Mouse (Mus musculus): ENCODE measurements around the gene Col12a1. TPM values are rescaled to one million over a fixed set of nuclear protein-coding genes. Genes with fewer than 3 reads are reported as not detected.
A peak's percentile ranks its signal among the peaks of the same experiment; 100 is the strongest.

Gene Col12a1
- polyA plus RNA-seq (2015; fragmentation: Nextera tagmentation; extraction: Ambion mirVana), result 20.5 and 21.2 TPM in 2 replicates

DNA sequence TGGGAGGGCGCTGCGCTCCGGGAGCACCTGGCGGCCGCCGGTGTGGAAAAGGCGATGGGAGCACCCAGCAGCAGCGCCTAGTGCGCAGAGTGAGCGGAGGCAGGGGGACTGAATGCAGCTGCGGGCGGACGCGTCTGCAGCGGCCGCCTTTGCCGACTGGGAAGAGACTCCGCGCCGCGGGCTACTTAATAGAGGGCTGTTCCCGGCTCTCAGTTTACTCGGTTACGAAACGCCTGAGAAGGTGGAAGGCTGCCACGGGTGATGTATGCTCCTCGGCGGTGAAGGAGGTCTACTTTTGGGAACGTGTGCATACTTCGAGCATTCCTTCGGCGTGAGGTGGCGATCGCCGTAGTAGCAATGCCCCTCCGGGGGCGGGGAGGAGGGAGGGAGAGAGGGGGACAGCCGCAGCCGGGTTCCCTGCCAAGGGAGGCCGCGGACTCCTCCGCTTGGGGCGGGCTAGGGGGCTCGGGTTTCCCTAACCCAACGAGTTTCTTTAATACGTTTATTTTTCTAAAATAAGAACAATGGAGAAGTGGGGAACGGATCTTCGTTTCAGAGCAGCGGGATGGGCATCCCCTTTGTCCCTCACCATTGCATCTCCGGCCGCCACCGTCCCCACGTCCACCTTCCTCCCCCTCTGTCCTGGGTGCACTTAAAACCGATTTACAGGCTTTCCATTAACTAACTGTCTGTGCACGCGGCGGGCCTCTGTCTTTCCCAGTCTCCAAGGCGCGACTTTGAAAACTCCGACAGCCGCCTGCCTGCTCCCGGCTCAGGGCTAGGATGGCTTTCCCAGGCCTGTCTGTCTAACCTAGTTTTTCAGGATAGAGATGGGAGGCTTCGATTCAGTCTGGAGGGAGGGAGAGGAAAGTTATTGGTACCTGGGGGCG is at the start of gene Col12a1:
Gene Col12a1 (minus strand): TSS at position 351 of the 890 bp plus-strand sequence.
- Histone ChIP-seq H3K36me3 (no peaks in the 10 kb centered on the region), H3K27me3 (replicated peaks) (peaks cover 26% of the 10 kb centered on the region), H3K9ac (replicated peaks) (peak within 1 kb of the TSS; percentile 56), H3K27ac (replicated peaks) (peak within 1 kb of the TSS; percentile 67), H3K4me3 (replicated peaks) (peak within 1 kb of the TSS; percentile 56), H3K4me1 (peaks cover 57% of the 10 kb centered on the region), H3K4me2 (peak within 1 kb of the TSS; percentile 95), H3K9me3 (replicated peaks) (no peaks in the 10 kb centered on the region)
- WGBS, result under 1% methylated on average over 64 of the region's 64 CpGs
- peak; percentile 67 for ATAC-seq (ENCODE audit: low FRiP score)

DNA sequence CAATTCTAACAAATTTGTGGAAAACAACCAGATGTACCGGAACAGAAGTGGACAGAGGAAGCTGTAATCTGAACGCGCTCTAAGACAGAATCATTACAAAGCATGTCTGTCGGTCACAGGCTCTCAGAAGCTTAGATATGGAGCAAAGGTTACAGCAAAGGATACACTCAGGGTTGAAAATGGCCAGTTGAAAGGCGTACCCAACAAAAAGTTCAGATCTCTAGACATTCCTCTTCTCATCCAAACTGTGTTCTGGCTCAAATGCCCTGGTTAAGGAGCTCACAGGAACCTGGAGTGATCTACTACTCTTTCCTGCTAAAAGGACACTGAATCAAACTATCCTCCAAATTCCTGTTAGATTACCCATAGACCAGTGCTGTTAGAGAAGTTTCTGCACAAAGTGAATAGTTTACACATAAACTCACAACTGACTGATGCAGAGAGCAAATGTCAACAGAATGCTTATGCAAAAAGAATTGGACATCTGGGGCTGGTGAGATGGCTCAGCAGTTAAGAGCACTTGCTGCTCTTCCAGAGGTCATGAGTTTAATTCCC is 48.4 kb upstream of the Col12a1 start:
- no peaks in the 10 kb centered on the region for H3K4me1 ChIP-seq
- peaks cover 10% of the 10 kb centered on the region; the same call in 1 of the 2 replicates for H3K36me3 ChIP-seq
- H3K4me2 ChIP-seq, result no peak overlapping the region
- WGBS, result 96% methylated on average over 5 of the region's 5 CpGs
- no peaks in the 10 kb centered on the region for H3K27me3 ChIP-seq (replicated peaks)
- H3K9me3 ChIP-seq (replicated peaks), result no peaks in the 10 kb centered on the region
- H3K4me3 ChIP-seq (replicated peaks), result no peak overlapping the region
- no peak for ATAC-seq (ENCODE audit: low FRiP score)
- no peak overlapping the region for H3K27ac ChIP-seq (replicated peaks)
- no peak overlapping the region for H3K9ac ChIP-seq (replicated peaks)

DNA sequence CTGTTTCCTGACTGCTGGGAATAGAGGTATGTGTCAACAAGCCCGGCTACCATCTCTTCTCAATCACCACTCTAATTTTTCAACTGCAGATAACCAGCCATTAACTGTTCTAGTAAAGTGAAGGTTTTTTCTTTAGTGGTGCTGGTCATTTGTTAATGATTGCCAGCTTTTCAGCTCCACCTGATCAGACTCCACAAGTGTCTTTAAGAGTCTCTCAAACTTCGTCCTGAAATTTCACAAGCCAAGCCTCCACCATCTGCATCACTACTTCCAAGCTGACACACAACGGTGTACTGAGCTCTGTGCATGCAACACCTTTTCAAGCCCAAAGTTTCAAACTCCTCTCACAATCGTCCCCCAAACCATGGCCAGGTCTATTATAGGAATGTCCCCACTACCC is 46.7 kb upstream of the Col12a1 start:
- Histone ChIP-seq H3K27ac (replicated peaks) (no peak overlapping the region), H3K4me3 (replicated peaks) (no peak overlapping the region), H3K4me1 (peaks cover 3% of the 10 kb centered on the region; the same call in 1 of the 2 replicates), H3K36me3 (peaks cover 1% of the 10 kb centered on the region; the same call in 1 of the 2 replicates), H3K4me2 (no peak overlapping the region), H3K9ac (replicated peaks) (no peak overlapping the region), H3K27me3 (replicated peaks) (no peaks in the 10 kb centered on the region), H3K9me3 (replicated peaks) (no peaks in the 10 kb centered on the region)
- WGBS, result 90% methylated on average over 4 of the region's 4 CpGs
- ATAC-seq (ENCODE audit: low FRiP score), result no peak

DNA sequence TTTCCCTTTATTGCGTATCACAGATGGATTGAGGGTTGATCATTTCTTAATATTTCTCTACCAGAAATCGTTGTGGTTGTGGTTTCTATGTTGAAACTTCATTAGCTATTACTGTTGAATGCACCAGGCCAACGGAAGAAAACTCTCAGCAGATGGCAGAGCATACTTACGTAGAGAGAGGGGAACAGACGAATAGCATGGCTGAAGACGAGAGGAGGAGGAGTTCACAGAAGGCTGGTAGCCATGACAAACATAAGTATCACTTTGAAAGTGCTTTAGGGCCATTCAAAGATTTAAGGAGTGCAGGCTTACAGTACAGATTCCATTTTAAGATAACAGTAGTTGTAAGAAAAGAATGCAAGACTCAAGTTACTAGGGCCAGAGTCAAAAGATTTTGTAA is 43.9 kb upstream of the Col12a1 start:
- H3K4me1 ChIP-seq, result peaks cover 17% of the 10 kb centered on the region
- no peak overlapping the region for H3K9ac ChIP-seq (replicated peaks)
- H3K9me3 ChIP-seq (replicated peaks), result no peaks in the 10 kb centered on the region
- no peak overlapping the region for H3K4me3 ChIP-seq (replicated peaks)
- 84% methylated on average over 6 of the region's 6 CpGs for WGBS
- no peaks in the 10 kb centered on the region for H3K27me3 ChIP-seq (replicated peaks)
- no peak overlapping the region for H3K4me2 ChIP-seq
- 0 out of 2 replicates have a peak, but pooled peaks cover 3% of the 10 kb centered on the region for H3K36me3 ChIP-seq
- no peak for ATAC-seq (ENCODE audit: low FRiP score)
- H3K27ac ChIP-seq (replicated peaks), result no peak overlapping the region

DNA sequence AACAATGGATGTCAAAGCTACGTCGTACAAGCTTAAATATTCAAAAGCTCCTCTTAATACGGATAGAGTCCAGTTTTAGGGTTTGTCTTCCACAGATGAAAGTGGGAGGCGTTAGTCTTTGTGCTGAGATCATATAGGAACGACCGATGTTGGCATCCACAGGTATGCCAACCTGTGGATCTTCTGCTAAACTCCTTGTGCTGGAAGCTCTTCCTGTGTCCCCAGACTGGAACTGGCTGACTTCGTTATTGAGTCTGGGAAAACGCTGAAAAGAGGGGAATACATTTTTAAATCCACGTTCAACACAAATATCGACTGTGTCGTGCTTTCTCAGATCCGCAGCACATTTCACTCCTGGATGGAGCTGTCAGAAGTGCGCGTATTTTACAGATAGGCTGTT is 41.4 kb upstream of the Col12a1 start:
- WGBS, result 8% methylated on average over 14 of the region's 14 CpGs
- H3K27me3 ChIP-seq (replicated peaks), result no peaks in the 10 kb centered on the region
- H3K4me1 ChIP-seq, result peaks cover 21% of the 10 kb centered on the region
- H3K27ac ChIP-seq (replicated peaks), result peak overlapping the region; percentile 85
- no peaks in the 10 kb centered on the region for H3K9me3 ChIP-seq (replicated peaks)
- H3K4me2 ChIP-seq, result peak overlapping the region; percentile 60
- ATAC-seq (ENCODE audit: low FRiP score), result peak; percentile 64
- peak overlapping the region; percentile 54 for H3K9ac ChIP-seq (replicated peaks)
- peak overlapping the region; percentile 78 for H3K4me3 ChIP-seq (replicated peaks)
- H3K36me3 ChIP-seq, result peaks cover 15% of the 10 kb centered on the region

DNA sequence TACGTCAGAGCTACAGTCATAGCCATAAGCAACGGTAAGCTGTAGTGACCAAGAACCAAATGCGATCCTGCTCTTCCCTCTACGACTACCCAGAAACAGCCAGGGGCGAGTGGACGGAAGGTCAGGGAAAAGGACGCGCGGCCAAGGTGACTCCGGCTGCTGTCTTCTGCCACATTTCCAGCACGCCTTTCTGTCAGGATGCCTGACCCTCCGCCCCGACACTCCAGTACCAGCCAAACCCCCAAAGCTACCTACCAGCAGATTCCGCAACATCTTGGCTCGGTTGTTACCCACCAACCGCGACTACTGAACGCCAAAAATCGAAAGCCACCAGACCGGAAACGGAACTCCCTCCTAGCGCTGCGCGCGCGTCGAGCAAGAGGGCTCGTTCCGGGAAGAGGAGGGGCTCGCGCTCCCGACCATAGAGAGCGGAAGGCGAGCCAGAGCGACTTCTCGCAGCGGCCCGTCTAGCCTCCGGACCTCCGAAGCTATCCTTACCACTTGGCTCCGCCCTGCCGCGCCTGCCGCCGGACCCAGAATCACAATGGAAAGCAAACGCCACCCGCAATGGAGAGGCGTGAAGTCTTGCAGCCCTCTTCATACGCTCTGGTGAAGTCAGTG is 40.9 kb upstream of the Col12a1 start, which contains the start of gene Cox7a2:
Gene Cox7a2 (minus strand): TSS at position 494 of the 621 bp plus-strand sequence.
- Histone ChIP-seq H3K4me2 (peak within 1 kb of the TSS; percentile 67), H3K36me3 (peaks cover 18% of the 10 kb centered on the region), H3K27ac (replicated peaks) (peak within 1 kb of the TSS; percentile 85), H3K9me3 (replicated peaks) (no peaks in the 10 kb centered on the region), H3K4me1 (peaks cover 21% of the 10 kb centered on the region), H3K4me3 (replicated peaks) (peak within 1 kb of the TSS; percentile 78), H3K9ac (replicated peaks) (peak within 1 kb of the TSS; percentile 81), H3K27me3 (replicated peaks) (no peaks in the 10 kb centered on the region)
- ATAC-seq (ENCODE audit: low FRiP score), result peak; percentile 100
- WGBS, result under 1% methylated on average over 49 of the region's 49 CpGs

DNA sequence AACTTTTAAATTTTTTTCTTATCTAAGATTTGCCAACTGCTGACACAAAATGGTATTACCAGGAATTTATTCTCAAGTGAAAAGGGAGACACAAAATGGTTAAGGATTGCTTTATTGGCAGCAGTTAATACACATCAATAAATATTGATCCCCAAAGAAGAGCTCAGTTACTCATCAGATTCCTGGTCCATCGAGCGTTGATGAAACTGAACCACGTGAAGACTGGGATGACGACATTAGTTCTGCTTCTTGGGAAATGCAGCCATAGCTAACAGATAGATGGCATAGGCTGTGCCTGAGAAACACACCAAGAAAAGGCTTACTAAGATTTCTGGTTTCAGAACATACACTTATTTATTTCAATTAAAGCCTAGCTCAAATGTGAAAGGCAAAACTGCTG is 36.7 kb upstream of the Col12a1 start:
- H3K9ac ChIP-seq (replicated peaks), result no peak overlapping the region
- H3K4me2 ChIP-seq, result no peak overlapping the region
- no peaks in the 10 kb centered on the region for H3K27me3 ChIP-seq (replicated peaks)
- H3K27ac ChIP-seq (replicated peaks), result no peak overlapping the region
- ATAC-seq (ENCODE audit: low FRiP score), result no peak
- H3K4me3 ChIP-seq (replicated peaks), result no peak overlapping the region
- peaks cover 40% of the 10 kb centered on the region for H3K36me3 ChIP-seq
- no peaks in the 10 kb centered on the region for H3K9me3 ChIP-seq (replicated peaks)
- 92% methylated on average over 4 of the region's 4 CpGs for WGBS
- H3K4me1 ChIP-seq, result peaks cover 18% of the 10 kb centered on the region

DNA sequence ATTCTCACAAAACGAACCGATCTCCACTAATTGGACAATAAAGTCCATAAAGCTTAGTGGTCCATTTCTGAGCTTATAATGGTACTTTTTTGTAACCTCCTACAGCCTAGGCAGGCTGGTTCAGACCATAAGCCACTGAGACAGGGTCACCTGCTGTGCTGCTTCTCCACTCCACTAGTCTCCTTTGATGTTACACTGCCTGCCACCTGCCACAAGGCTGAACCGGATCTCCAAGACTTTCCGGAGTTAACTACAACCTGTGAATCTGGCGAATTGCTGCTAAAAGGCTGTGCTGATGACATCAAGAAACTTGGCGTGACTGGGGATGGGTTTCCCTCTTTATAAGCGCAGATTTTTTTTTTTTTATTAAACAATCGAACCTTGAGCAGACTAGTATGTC is 33.2 kb upstream of the Col12a1 start:
- H3K4me3 ChIP-seq (replicated peaks), result no peak overlapping the region
- no peak overlapping the region for H3K27ac ChIP-seq (replicated peaks)
- no peak overlapping the region for H3K9ac ChIP-seq (replicated peaks)
- peaks cover 37% of the 10 kb centered on the region for H3K36me3 ChIP-seq
- no peak for ATAC-seq (ENCODE audit: low FRiP score)
- H3K4me1 ChIP-seq, result no peaks in the 10 kb centered on the region
- no peaks in the 10 kb centered on the region for H3K27me3 ChIP-seq (replicated peaks)
- H3K4me2 ChIP-seq, result no peak overlapping the region
- H3K9me3 ChIP-seq (replicated peaks), result no peaks in the 10 kb centered on the region
- 62% methylated on average over 8 of the region's 8 CpGs for WGBS

DNA sequence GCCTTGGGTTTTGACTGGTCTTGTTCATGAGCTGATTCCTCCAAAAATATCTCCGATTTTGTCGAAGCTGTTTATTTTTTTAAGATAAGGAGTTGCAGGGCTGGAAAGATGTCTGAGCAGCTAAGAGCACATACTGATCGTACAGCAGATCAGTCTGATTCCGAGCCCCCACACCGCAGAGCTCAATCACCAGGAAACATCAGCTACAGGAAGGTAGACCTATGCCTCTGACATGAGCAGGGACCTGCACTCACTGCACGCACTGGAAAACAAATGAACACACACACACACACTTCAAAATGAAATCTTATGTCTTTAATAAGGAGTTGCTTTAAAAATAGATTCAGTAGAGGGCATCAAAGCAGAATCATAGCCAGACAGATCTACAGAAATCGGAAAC is 32.1 kb upstream of the Col12a1 start:
- no peak for ATAC-seq (ENCODE audit: low FRiP score)
- Histone ChIP-seq H3K4me1 (no peaks in the 10 kb centered on the region), H3K9me3 (replicated peaks) (no peaks in the 10 kb centered on the region), H3K4me2 (no peak overlapping the region), H3K27me3 (replicated peaks) (no peaks in the 10 kb centered on the region), H3K36me3 (peaks cover 33% of the 10 kb centered on the region), H3K9ac (replicated peaks) (no peak overlapping the region), H3K27ac (replicated peaks) (no peak overlapping the region), H3K4me3 (replicated peaks) (no peak overlapping the region)
- WGBS, result 92% methylated on average over 7 of the region's 7 CpGs

DNA sequence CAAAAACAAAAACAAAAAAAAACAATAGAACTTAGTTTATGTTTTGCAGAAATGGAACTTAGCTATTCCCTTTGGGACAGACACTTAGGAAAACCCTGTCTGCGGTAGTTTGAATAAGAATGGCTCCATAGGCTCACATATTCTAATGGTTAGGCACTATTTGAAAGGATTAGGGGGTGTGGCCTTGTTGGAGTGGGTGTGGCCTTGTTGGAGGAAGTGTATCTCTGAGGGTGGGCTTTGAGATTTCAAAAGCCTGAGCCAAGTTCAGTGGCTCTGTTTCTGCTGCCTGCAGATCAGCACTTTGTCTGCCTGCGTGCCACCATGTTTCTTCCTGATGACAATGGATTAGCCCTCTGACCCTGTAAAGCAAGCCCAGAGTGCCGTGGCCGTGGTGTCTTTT is 26.4 kb upstream of the Col12a1 start:
- ATAC-seq (ENCODE audit: low FRiP score), result no peak
- H3K9me3 ChIP-seq (replicated peaks), result no peaks in the 10 kb centered on the region
- H3K4me1 ChIP-seq, result no peaks in the 10 kb centered on the region
- no peak overlapping the region for H3K27ac ChIP-seq (replicated peaks)
- H3K27me3 ChIP-seq (replicated peaks), result no peaks in the 10 kb centered on the region
- WGBS, result 67% methylated on average over 4 of the region's 4 CpGs
- no peak overlapping the region for H3K4me2 ChIP-seq
- H3K4me3 ChIP-seq (replicated peaks), result no peak overlapping the region
- no peak overlapping the region for H3K9ac ChIP-seq (replicated peaks)
- peaks cover 3% of the 10 kb centered on the region; the same call in 1 of the 2 replicates for H3K36me3 ChIP-seq

DNA sequence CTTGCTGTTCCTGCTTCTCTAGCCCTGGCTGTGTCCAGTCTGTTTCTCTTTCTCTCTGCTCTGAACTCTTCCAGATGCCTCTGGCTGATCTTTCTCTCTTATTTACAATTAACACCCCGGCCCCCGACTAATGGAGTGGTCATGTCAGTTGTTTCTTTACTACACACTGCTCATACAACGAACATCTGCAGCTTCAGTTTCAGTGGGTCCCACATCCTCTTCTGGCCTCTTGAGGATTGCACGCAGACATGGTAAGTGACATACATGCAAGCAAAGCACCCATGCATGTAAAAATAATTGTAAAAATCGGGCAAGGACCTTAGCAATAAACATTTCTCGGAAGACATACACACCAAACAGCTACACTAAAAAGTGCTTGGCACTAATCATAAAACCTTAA is 17.0 kb upstream of the Col12a1 start:
- Histone ChIP-seq H3K9ac (replicated peaks) (no peak overlapping the region), H3K4me2 (no peak overlapping the region), H3K9me3 (replicated peaks) (no peaks in the 10 kb centered on the region), H3K4me1 (no peaks in the 10 kb centered on the region), H3K27ac (replicated peaks) (no peak overlapping the region), H3K4me3 (replicated peaks) (no peak overlapping the region), H3K27me3 (replicated peaks) (no peaks in the 10 kb centered on the region), H3K36me3 (no peaks in the 10 kb centered on the region)
- WGBS, result 86% methylated on average over 6 of the region's 6 CpGs
- no peak for ATAC-seq (ENCODE audit: low FRiP score)

All from neural tube, embryonic 15.5 days (tissue).